Mouse (Mus musculus) thymus, adult 2 months (tissue): ENCODE measurements around the gene Cops8.

Experiments used
- CTCF ChIP-seq: fragments of 200-500 bp; IDR thresholded peaks from 2 replicates; pipeline ENCODE4 v1.5.1; 2012; ENCODE audit warnings: mild to moderate bottlenecking, control low read depth, low read length, moderate library complexity, borderline replicate concordance; ENCODE audit not compliant: control insufficient read depth, poor library complexity, insufficient read depth; ENCODE audit errors: extremely low read depth
- POLR2A ChIP-seq: fragments of 200-500 bp; IDR thresholded peaks from 2 replicates; pipeline ENCODE4 v1.6.1; 2012; ENCODE audit warnings: mild to moderate bottlenecking, low read length, control low read depth, moderate library complexity; ENCODE audit not compliant: control insufficient read depth, poor library complexity, insufficient read depth; ENCODE audit errors: extremely low read depth

DNA sequence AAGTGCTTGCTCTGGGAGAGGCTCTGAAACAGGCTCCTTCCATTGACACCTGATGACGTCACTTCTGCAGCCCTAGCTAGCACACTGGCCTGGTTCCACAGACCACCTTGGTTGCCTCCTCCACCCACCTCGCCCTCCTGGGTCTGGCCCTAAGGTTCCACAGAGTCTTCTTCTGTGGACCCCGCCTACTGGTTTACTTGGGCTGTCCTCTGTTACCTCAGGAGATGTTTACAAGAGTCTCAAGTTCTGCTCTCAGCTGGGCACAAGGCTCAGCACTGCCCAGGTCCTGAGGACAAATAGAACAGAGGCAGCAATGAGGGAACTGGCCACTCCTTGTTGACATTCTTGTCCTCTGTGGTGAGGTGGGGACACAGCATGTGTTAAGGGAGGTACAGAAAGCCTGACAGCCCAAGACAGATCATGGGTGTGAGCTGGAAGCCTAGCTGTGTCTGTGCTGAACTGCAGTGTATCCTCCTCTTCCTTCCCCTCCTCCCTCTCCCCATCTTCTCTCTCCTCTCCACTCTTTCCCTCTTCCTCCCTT lies 31.5 kb downstream of the Cops8 start:
- TF ChIP-seq POLR2A: no peak
- TF ChIP-seq CTCF: no peak
